Mouse (Mus musculus) heart, postnatal 0 days (tissue): ENCODE data around the gene Tbx18. TPM values are rescaled to one million over a fixed set of nuclear protein-coding genes. Genes with fewer than 3 reads are reported as not detected.

Experiments
- ATAC-seq: fragments of 200-750 bp; cut with Nextera tagmentation; 2 replicates; pipeline ENCODE4 v1.8.0; 2017; ENCODE audit warnings: low read depth, moderate number of reproducible peaks, moderate library complexity; ENCODE audit not compliant: insufficient read depth
- DNase-seq: peaks from one replicate; pipeline ENCODE4 v3.0.0-alpha.2; 2016; ENCODE audit warnings: low spot score
- H3K27ac ChIP-seq: fragments of 300-500 bp; sonication (generic); 2 replicates; pipeline ENCODE4 v1.5.1; 2014; ENCODE audit warnings: low read depth, mild to moderate bottlenecking
- H3K27me3 ChIP-seq: fragments of 300-500 bp; sonication (generic); 2 replicates; pipeline ENCODE4 v1.6.1; 2014; ENCODE audit warnings: low read length, mixed read lengths; ENCODE audit not compliant: control insufficient read depth, insufficient read depth
- H3K36me3 ChIP-seq: fragments of 300-500 bp; sonication (generic); replicated peaks from 2 replicates; pipeline ENCODE4 v1.6.1; 2014; ENCODE audit warnings: low read length, mixed read lengths; ENCODE audit not compliant: control insufficient read depth, insufficient read depth
- H3K4me1 ChIP-seq: fragments of 300-500 bp; sonication (generic); 2 replicates; pipeline ENCODE4 v1.6.1; 2014; ENCODE audit warnings: antibody characterized with exemption; ENCODE audit not compliant: control insufficient read depth, insufficient read depth
- H3K4me2 ChIP-seq: fragments of 300-500 bp; sonication (generic); 2 replicates; pipeline ENCODE4 v1.6.1; 2014; ENCODE audit warnings: low read depth, mild to moderate bottlenecking, low read length, moderate library complexity
- H3K4me3 ChIP-seq: fragments of 300-500 bp; sonication (generic); 2 replicates; pipeline ENCODE4 v1.5.1; 2014; ENCODE audit warnings: low read depth, low read length
- H3K9ac ChIP-seq: fragments of 300-500 bp; sonication (generic); replicated peaks from 2 replicates; pipeline ENCODE4 v1.6.1; 2014; ENCODE audit warnings: low read depth, low read length, mixed read lengths
- H3K9me3 ChIP-seq: fragments of 300-500 bp; sonication (generic); replicated peaks from 2 replicates; pipeline ENCODE4 v1.6.1; 2016; ENCODE audit warnings: low read length; ENCODE audit not compliant: control insufficient read depth
- CTCF ChIP-seq: IDR thresholded peaks from 2 replicates; pipeline ENCODE4 v1.5.1; 2016; ENCODE audit warnings: antibody characterized with exemption, control low read depth, low read depth
- EP300 ChIP-seq: IDR thresholded peaks from 2 replicates; pipeline ENCODE4 v1.6.1; 2016; ENCODE audit warnings: antibody characterized with exemption, low read depth
- WGBS: fragments of 180-500 bp; shearing (Covaris S2); extraction: QIAGEN DNeasy Blood & Tissue Kit; methylation state at CpG from one replicate; pipeline ENCODE4 v1.1.7; 2014; 5-methylcytosine and 5-hydroxymethylcytosine counted together
- polyA plus RNA-seq: library from polyadenylated mRNA; unstranded; fragments of >200 nt; fragmentation: Nextera tagmentation; extraction: Ambion mirVana; gene quantifications from 2 replicates; pipeline ENCODE4 v1.2.1, GENCODE M21; 2015
- total RNA-seq: library from RNA; depleted of rRNA; stranded (reverse); fragments of >200 nt; gene quantifications from 2 replicates; pipeline ENCODE4 v1.2.3, GENCODE M21; 2014; ENCODE audit warnings: low replicate concordance

Tbx18 gene
- total and polyA plus RNA-seq, 2 experiments from 2014 or later: 3.7 to 14.8 TPM

GRCm38 (mm10) chr9:87710360-87710759 is 20.7 kb downstream of the Tbx18 start:
- WGBS: 69% methylated on average over 4 of the region's 4 CpGs
- H3K4me1 ChIP-seq: peaks cover 5% of the 10 kb centered on the region; the same call in 1 of the 2 replicates
- H3K27ac ChIP-seq: no peak overlapping the region
- ATAC-seq (no peak), DNase-seq (no peak)
- H3K4me3 ChIP-seq: no peak overlapping the region
- H3K9me3 ChIP-seq: no peaks in the 10 kb centered on the region
- H3K27me3 ChIP-seq: no peaks in the 10 kb centered on the region
- H3K4me2 ChIP-seq: no peak overlapping the region
- no peak overlapping the region for H3K9ac ChIP-seq
- peaks cover 20% of the 10 kb centered on the region for H3K36me3 ChIP-seq
- TF ChIP-seq CTCF: no peak
- no peak for TF ChIP-seq EP300

- H3K27me3 ChIP-seq: no peaks in the 10 kb centered on the region
- H3K9ac ChIP-seq: no peak overlapping the region
- ATAC-seq (no peak), DNase-seq (no peak)
- peak; percentile 70 for TF ChIP-seq CTCF
- TF ChIP-seq EP300: no peak
- no peak overlapping the region for H3K4me2 ChIP-seq
- no peak overlapping the region for H3K27ac ChIP-seq
- H3K36me3 ChIP-seq: peaks cover 26% of the 10 kb centered on the region
- no peaks in the 10 kb centered on the region for H3K9me3 ChIP-seq
- H3K4me1 ChIP-seq: peaks cover 4% of the 10 kb centered on the region; the same call in 1 of the 2 replicates
- no peak overlapping the region for H3K4me3 ChIP-seq
Observed at GRCm38 (mm10) chr9:87708151-87708550, 22.9 kb downstream of the Tbx18 start.

DNA sequence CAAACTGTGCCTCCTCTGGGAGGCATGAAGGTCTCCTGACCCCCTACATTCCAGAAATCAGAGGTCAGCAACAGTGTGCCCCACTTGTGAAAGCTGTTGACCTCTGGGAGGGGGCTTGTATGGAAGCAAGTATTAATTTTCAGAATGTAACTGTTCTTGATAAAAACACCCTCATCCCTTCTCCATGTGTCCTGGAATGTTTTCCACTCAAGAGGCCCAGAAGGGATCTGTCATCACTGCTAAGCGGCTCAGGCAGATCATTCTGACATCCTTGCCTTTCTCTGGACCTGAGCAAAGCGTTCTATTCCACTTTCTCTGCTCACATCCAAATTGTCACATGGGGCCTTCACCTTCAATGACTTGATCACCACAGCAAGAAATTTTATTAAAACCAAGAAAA is 28.8 kb downstream of the Tbx18 start:
- Histone ChIP-seq H3K4me3 (no peak overlapping the region), H3K27me3 (no peaks in the 10 kb centered on the region), H3K4me2 (no peak overlapping the region), H3K9ac (no peak overlapping the region), H3K4me1 (peaks cover 6% of the 10 kb centered on the region; the same call in 1 of the 2 replicates), H3K36me3 (peaks cover 20% of the 10 kb centered on the region), H3K27ac (peak overlapping the region; percentile 30; the same call in 1 of the 2 replicates), H3K9me3 (no peaks in the 10 kb centered on the region)
- TF ChIP-seq CTCF (no peak), EP300 (no peak)
- ATAC-seq: peak; percentile 58; the same call in 1 of the 2 replicates
- 19% methylated on average over 2 of the region's 2 CpGs for WGBS
- DNase-seq: peak; percentile 70

DNA sequence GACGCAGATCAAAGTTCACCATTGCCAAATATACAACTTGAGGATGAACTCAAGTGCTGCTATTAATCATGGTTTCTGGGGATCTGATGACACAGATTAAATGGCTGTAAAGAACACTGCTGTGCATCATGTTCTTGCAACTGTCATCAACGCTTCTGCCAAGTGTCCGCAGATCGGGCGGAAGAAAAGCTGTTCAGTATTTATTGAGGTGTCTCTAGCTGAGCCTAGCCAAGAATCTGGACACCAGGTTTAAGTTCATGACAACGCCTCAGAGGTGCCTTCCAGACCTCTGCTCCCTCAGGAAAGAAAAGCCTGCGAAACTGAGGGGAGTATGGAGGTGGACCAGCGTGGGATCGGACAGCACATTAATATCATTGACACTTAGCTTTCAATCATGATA is 44.1 kb downstream of the Tbx18 start:
- TF ChIP-seq EP300 (no peak), CTCF (no peak)
- H3K27ac ChIP-seq: no peak overlapping the region
- H3K9me3 ChIP-seq: no peaks in the 10 kb centered on the region
- H3K4me3 ChIP-seq: no peak overlapping the region
- 75% methylated on average over 9 of the region's 9 CpGs for WGBS
- ATAC-seq: no peak
- no peak for DNase-seq
- H3K36me3 ChIP-seq: no peaks in the 10 kb centered on the region
- H3K4me2 ChIP-seq: no peak overlapping the region
- no peak overlapping the region for H3K9ac ChIP-seq
- no peaks in the 10 kb centered on the region for H3K4me1 ChIP-seq
- no peaks in the 10 kb centered on the region for H3K27me3 ChIP-seq

DNA sequence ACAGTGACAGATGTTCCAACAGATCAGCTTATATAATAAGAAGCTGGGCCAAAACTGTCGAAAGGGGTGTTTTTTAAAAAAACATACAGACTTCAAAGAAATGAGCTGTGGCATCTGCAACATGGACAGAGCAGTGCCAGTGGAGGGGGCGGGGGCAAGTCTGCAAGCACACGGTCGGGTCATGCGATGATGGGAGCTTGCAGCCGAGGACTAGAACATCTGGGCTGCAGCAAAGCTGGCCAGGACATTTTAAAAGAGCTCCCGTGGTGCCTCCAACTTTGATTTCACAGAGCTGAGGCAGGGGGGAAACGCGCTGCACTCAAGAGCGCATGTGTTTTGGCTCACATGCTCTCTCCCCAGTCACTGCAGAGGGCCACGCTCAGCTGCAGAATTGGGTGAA is 48.8 kb downstream of the Tbx18 start:
- Histone ChIP-seq H3K4me2 (no peak overlapping the region), H3K27me3 (no peaks in the 10 kb centered on the region), H3K4me3 (no peak overlapping the region), H3K9me3 (no peaks in the 10 kb centered on the region), H3K36me3 (no peaks in the 10 kb centered on the region), H3K9ac (no peak overlapping the region), H3K27ac (no peak overlapping the region), H3K4me1 (no peaks in the 10 kb centered on the region)
- TF ChIP-seq EP300 (no peak), CTCF (no peak)
- 64% methylated on average over 11 of the region's 11 CpGs for WGBS
- ATAC-seq (no peak), DNase-seq (no peak)
